Mouse (Mus musculus): ENCODE results near the gene Ppdpf.

GRCm38 (mm10) chr2:181143509-181144276, 43.4 kb upstream of the Ppdpf start:
- TF ChIP-seq CTCF (IDR thresholded peaks at IDR 0.05; ENCODE audit: control insufficient read depth, insufficient read depth, insufficient replicate concordance, low read depth, low read length), result no peak
- TF ChIP-seq POLR2A (IDR thresholded peaks at IDR 0.05; ENCODE audit: control insufficient read depth, low read depth, low read length), result no peak
